Mouse (Mus musculus) spleen, adult 18-20 months (tissue): ENCODE measurements around the gene Rab19.
"Not testable (repeated sequence)": the region's sequence is repeated elsewhere in the genome, so short reads cannot be mapped to it uniquely, and the experiment has no call there.

ENCODE experiments used
- DNase-seq, 2 experiments: peaks; one replicate each; pipeline ENCODE4 v3.0.0; 2022; ENCODE audit warnings: mixed read lengths in 2 of 2

The Rab19 gene

DNA sequence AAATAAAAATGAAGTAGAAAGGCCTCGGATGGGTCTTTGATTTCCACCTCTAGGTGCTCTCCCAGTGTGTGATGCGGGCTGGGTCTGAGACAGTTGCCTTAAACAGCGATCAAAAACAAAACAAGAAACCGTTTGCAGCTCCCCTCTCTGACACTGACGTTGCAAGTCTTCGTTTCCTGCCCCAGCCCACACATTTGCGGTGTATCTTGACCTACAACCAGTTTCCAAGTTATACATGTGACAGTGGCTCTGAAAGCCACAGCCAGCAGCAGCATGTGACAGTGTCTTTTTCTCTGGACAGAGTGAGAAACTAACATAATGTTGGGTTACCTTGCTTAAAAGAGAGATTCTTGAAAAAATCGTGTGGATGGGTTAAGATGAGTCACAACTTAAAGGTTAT lies 1.2 kb upstream of the Rab19 start:
- DNase-seq = peak in 1 of 2 experiments; percentile 32

DNA sequence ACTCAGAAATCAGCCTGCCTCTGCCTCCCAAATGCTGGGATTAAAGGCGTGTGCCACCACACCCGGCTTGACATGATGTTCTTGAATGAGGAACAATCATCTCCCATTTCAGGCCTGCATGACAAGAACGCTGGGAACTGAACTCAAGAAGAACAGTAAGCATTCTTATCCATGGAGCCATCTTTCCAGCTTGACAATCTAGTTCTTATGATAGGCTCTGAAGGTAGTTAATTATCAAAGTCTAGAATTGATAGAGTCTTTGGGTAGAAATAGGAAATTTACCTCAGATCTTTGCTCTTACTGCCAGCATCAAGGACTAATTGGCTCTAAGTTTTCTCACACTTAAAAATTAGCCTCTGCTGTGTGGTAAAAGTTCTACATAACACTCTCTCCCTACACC lies 699 bp upstream of the Rab19 start:
- DNase-seq = no peak

DNA sequence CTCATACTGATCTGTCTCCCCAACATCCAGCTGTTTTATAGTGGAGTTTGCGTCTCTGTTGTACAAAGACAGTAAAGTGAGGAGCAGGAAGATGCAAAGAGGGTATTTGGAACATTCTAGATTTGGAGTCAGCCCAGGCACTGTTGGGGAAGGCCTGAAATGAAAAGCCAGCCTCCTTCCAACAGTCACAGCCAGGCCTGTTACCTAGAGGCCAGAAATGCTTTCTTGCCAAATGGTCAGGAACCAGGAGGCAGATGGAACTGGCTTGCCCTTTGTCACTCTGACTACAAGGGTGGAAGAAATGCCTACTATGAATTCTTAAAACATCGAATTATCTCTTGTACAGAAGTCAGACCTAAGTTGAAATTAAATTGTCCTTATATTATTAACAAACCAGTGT lies 9.0 kb downstream of the Rab19 start:
- no peak for DNase-seq

DNA sequence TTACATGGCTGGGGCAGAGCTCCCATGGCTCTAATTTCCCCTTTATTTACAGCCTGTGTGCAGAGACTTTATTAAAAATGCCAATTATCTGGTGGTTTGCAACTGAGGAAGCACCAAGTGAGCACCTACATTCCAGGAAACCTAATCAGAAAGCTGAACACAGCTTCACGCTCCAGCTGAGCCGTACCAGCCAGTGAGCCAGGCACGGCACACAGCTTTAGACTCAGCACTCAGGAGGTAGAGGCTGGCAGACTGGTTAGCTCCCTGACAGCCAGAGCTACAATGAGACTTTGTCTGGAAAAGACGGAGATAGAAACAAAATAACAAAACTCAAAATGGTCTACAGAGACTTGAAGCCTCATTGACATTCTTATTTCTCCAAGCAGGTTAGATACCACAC lies 14.5 kb downstream of the Rab19 start:
- no peak for DNase-seq

DNA sequence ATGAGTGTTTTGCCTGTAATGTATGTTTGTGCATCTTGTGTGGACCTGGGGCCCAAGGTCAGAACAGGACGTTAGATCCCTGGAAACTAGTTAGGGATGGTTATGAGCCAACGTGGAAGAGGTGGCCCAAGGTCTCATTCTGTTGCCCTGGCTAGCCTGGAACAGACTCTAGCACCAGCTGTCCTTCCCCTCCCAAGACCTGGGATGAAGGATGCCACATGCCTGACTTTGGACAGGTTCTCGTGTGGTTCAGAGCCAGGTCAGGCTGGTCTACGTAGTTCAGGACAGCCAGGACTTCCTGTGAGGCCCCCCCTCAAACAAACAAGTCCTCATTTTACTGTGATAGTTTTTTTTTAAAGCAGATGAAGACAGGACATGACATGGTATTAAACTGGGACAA lies 14.9 kb downstream of the Rab19 start:
- no peak for DNase-seq

DNA sequence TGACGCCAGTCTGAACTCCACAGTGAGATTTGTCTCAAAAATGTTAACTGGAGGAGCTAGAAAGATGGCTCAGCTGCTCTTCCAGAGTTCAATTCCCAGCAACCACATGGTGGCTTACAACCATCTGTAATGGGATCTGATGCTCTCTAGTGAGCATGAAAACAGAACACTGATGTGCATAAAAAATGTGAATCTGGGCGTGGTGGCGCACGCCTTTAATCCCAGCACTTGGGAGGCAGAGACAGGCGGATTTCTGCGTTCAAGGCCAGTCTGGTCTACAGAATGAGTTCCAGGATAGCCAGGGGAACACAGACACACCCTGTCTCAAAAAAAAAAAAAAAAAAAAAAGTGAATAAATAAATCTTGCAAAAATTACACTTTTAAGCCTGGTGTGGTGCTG lies 16.1 kb downstream of the Rab19 start:
- no peak for DNase-seq

DNA sequence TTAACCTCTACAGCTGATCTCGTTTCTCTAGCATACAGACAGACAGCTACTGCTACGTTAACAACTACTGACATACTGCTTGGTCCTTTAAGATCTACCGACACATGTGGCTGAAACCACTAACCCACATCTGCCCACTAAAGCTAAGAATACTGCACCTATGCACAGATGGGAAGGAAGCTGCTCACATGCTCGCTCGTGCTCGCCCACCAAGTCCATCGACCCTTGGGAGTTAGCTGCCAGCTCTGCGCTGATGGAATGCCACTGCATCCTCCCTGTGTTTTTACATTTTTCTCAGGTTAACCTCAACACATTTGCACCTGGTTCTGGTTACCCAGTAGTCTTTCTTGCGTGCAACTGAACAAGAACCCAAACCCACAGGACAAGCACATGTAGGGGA lies 17.4 kb downstream of the Rab19 start:
- DNase-seq = no peak

DNA sequence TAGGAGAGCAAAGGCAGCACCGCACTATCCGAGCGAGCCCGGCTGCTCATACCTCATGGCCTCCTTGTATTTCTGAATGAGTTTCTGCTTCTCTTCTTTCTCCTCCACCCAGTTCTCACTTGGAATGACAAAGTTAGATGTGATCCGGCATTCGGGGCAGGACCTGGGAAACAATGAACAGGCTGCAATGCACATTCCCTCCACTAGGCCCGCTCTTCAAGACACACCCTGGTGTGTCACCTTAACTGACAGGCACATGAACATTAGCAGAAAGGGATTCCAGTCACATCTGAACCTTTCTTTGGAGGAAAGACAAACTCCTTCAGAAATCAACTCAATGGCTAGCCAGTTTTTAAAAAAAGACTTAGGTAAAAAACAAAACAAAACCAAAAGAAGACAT lies 19.4 kb downstream of the Rab19 start:
- no peak for DNase-seq

DNA sequence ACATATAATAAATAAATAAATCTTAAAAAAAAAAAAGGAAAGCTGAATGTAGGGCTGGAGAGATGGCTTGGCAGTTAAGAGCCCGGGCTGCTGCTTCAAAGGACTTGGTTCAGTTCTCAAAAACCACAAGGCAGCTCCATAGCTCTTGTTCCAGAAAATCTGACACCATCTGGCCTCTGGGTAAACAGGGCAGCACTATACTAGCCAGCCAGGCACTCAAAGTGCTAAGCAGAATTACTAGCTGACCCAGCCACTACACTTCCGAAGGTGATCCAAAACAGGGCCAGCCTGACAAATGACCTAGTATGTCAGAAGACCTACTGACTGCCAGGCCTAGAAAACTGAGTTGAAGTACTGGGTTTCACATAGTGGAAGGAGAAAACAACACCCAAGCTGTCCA lies 22.2 kb downstream of the Rab19 start:
- DNase-seq = no peak

DNA sequence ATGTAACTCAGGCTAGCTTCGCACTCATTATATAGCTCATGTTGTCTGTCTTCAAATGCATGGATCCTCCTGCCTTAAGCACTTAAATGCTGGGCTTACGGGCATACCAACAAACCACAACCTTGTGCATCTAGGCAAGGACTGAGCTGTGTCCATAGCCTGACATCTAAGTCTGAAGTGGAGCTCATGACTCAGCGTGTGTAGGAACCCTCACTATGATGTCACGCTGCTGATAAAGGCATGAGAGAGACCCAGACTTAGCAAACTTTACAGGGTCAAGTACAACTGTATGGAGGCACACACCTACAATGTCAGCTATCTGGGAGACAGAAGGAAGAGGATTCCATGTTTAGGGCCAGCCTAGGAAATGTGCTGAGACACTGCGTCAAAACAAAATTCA lies 25.5 kb downstream of the Rab19 start:
- DNase-seq = no peak

DNA sequence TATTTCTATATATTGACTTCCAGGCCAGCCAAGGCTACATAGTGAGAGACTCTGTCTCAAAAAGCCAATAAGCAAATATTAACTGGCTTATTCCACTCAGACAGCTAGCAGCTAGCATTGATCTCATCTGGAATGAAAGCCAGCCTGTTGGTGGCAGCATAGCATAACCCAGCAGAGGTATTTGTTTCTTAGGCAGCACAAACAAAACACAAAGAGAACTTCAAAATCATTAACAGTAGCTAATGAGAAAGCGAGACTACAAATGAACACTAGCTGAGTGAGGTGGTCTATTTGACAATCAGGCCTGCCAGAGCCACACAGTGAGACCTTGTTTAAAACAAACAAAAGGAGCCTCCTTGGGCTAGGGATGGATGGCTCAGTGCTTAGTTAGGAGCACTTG lies 33.1 kb downstream of the Rab19 start:
- no peak for DNase-seq

DNA sequence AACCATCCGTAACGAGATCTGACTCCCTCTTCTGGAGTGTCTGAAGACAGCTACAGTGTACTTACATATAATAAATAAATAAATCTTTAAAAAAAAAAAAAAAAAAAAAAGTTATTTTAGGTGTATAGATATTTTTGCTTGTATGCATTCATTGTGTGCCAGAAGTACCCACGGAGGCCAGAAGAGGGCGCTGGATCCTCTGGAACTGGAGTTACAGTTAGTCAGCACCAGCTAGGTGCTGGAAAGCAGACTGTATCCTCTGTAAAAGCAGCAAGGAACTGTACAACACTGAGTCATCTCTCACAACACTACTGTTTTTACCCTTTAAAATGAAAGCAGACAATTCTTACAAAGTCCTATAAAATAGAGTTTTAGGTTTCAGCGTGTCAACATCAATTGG lies 34.8 kb downstream of the Rab19 start:
- DNase-seq = peak; percentile 46 to 71

DNA sequence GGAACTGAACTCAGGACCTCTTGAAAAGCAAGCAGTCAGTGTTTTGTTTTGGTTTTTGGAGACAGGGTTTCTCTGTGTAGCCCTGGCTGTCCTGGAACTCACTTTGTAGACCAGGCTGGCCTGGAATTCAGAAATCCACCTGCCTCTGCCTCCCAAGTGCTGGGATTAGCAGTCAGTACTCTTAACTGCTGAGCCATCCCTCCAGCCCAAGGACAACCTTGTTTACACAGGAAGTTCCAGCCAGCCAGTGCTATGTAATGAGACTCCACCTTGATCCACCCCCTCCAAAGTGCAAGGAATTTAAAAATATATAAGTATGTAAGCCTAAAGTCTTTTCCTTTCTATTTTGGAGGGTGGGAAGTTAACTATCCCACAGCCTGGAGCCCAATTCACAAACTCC lies 35.7 kb downstream of the Rab19 start:
- DNase-seq = not testable (repeated sequence)

DNA sequence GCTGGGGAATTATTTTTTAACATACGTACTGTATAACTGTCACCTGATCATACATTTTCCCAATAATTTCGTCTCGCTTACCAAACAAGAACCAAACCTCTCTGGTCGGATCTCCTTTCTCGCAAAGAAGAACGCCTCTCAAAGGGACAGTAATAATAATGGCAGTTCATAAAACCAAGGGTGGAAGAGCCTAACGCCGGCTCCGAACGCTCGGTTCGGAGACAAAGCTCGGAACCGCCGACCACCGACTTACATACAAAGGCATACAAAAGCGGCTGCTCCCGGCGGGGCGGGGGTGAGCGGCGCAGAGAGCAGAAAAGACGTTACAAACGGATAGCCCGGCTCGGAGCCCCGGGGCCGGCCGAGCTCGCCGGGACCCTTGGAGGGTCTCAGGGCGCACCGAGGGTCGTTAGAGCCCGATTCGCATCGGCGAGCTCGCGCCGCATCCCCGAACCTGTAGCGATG lies 38.4 kb downstream of the Rab19 start:
- no peak for DNase-seq

DNA sequence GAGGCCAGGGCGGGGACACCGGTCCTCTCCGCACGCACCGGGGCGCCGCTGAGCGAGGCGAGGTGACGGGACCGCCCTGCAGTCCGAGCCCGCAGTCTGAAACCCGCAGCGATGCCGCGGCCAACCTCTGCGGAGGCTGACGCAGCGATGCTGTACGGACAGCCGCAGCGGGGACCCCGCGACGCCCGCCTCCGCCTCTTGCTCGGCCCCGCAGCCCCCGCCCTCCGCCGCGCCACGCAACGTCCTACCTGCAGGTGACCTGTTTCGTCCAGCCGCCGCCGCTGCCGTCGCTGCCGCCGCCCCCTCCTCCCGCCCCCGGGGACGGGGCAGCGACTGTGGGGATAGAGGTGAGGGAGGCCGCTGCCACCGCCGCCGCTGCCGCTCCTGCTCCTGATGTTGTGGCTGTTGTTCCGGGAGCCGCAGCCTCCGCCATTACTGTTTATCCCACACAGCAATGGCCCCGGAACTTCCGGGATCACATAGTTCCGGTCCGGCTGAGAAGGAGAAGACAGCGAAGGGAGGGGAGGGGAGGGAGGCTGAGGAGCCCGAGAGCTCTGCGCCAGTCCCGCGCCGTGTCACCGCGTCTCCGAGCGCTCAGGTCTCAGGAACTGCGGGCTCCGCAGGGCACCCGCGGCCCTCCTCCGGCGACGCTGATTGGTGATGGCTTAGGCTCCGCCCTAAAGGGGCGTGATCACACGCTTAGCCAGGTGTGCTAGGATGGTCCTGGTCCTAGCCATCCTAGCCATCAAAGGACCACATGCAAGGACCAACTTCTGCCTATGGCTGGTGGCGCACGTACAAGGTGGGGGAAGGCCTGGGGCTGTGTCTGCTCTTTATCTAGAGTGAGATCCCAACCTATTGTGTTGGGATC lies 39.1 kb downstream of the Rab19 start, which contains the start of gene Mkrn1:
Mkrn1 (minus strand) TSS at position 612 of the 871 bp plus-strand sequence.
- peak; percentile 69 to 79 for DNase-seq

DNA sequence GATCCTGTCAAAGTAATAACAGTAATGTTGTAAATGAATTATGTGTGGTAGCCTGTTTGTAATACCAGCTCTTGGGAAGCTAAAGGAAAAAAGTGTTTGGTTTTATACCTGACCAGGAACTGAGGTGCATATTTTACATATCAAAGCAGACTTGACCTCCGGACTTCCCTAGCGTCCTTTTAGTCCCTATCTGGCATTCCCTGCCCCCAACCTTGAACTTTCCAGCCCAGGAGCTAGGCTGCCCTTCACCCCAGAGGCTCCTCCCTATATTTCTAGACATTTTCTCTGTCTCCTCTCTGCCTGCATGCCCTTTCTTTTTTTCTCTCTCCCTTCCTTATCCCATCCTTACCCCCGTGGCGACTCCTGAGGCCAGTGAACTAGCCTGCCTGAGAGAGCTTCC lies 39.9 kb downstream of the Rab19 start:
- no peak for DNase-seq

DNA sequence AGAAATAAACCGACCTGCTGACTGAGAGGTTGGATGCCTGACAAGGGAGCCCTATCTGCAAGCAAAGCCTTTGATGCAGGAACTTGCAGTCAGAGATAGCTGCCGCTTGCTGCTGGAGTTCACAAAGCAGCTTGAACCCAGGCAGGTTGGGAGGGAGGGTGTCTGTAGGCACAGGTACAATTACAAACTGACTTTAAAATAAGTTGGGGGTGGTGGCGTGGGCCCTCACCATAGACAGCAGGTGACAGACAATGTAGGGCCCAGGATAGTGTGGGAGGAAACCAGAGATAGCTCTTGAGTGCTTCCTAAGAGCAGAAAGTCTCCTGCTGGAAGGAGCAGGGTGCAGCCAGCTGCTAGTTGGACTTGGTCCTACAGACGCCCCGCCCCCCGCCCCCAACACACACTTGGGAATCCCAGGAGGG lies 42.2 kb downstream of the Rab19 start:
- no peak for DNase-seq

DNA sequence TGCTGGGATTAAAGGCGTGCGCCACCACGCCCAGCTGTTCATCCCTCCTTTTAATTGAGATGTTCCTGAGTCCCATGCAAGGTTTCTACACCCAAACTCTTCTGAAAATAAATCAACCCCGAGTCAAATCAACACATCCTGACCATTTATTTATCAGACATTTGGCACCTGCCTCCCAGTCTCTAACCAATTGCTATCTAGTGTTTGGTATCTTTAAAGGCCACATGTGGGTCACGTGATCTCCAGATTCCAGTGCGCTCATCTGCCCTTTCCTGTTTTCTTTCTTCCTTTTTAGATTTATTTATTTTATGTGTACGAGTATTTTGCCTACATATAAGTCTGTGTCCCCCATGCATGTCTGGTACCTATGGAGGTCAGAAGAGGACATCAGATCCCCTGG lies 42.7 kb downstream of the Rab19 start:
- DNase-seq = no peak

DNA sequence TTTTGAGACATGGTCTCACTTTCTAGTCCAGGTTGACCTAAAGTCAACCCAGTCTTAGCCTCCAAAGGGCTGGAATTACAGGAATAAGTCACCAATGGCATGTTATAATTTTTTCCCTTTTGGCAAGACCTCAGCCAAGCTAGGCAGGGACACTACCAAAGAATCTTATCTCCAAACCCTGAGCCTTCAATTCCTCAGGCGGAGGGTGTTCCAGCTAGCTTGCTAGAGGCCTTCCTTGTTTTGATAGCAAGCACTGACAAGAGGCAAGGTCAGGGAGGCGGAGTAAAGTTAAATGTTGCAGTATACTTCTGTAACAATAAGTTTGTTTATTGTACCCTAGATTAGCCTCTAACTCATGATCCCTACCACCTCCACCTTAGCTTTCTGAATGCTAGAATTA lies 44.2 kb downstream of the Rab19 start:
- no peak for DNase-seq

DNA sequence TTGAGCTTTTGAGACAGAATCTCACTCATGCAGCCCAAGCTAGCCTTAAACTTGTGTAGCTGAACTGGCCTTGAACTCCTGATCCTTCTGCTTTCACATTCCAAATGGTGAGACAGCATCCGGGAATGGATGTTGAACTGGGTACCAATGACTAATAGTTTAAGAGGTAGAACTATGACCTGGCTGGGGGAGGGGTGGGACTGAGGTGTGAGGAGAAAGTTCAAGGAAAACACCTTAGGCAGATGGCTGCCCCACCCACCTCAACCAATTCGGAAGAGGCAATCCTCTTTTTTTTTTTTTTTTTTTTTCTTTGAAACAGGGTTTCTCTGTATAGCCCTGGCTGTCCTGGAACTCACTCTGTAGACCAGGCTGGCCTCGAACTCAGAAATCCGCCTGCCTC lies 45.8 kb downstream of the Rab19 start:
- DNase-seq = no peak

DNA sequence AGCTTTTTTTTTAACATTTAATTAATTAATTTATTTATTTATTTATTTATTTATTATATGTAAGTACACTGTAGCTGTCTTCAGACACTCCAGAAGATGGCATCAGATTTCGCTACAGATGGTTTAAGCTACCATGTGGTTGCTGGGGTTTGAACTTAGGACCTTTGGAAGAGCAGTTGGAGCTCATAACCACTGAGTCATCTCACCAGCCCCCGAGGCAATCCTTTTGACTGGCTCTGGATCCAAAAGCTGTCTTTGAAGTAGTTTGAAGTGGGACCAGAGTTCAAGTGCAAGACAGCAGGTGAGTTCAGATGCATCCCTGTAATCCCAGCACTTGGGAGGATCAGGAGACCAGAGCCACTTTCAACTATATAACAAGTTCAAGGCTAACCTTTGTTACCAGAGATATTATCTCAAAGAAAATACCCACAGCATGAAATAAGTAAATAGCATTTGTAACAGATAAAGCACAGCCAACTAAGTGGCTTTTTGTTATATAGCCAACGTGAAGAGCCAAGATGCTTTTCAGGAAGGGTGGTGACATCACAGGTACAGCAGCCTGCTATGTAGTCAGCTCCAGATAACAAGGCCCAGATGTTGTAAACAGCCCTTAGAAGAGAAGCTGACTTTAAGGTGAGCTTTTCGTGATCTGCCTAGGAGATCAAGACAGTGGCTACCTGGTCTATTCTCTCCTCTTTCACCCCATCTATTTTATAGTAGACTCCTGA lies 46.5 kb downstream of the Rab19 start:
- no peak for DNase-seq

DNA sequence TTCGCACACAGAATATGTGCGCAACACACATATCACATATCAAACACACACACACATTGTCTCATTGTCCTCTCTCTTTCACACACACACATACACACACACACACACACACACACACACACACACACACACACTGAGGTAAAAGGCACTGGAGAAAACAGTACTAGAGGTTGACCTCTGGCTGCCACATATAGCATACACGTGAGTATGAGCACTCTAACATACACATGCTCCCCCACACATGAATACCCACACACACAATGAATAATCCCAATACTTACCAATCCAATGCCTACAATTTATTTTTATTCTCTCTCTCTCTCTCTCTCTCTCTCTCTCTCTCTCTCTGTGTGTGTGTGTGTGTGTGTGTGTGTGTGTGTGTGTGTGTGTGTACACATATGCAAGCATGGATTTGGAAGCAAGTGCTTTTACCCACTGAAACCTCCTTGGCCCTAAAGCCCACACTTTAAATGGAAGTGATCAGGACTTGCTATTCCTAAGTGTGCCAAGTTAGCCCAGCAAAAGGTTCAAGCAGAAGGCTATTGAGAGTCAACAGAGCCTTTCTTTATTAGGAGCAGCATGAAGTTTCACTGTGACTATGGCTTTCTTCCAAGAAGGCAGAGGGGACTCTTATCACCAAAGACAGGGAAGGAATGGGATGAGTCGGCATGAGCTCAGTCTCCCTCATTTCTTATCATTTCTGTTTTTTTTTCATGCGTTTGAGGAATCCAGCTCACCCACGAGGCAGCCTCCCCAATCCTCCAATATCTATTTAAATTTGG lies 48.2 kb downstream of the Rab19 start:
- no peak for DNase-seq

DNA sequence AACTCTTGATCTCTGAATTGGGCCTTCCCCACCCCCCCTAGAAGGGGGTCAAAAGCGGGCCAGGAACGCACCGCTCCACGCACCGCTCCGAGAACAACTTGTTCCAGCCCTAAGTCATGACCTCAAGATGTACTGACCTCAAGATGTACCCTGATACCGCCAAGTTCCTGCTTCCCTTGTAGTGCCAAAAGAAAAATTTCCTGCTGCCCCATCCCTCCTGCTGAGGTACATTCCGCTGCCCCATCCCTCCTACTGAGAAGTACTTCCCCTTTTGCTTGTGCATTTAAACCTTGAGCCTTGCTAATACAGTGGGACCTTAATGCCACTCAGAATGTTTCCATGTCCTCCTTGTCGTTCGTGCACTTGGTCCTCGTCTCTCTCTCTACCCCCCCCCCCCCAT lies 49.7 kb downstream of the Rab19 start:
- DNase-seq = no peak
